Mouse (Mus musculus): ENCODE measurements around the gene Olfr1042.
"Not testable (repeated sequence)": the region's sequence is repeated elsewhere in the genome, so short reads cannot be mapped to it uniquely, and the experiment has no call there.

- not testable (repeated sequence) for TF ChIP-seq POLR2A, CTCF (IDR thresholded peaks at IDR 0.05; ENCODE audit: extremely low read depth, insufficient read depth, low read length)
These were observed 13.8 kb upstream of the Olfr1042 start for GRCm38 (mm10) chr2:86175422-86175821.
